Mouse (Mus musculus): ENCODE data around the gene Itpkc. TPM values are rescaled to one million over a fixed set of nuclear protein-coding genes. Genes with fewer than 3 reads are reported as not detected.
A peak's percentile ranks its signal among the peaks of the same experiment; 100 is the strongest.

Gene Itpkc
- 4.4 and 5.3 TPM in 2 replicates for polyA plus RNA-seq (2016; fragmentation: Nextera tagmentation; extraction: Ambion mirVana)

DNA sequence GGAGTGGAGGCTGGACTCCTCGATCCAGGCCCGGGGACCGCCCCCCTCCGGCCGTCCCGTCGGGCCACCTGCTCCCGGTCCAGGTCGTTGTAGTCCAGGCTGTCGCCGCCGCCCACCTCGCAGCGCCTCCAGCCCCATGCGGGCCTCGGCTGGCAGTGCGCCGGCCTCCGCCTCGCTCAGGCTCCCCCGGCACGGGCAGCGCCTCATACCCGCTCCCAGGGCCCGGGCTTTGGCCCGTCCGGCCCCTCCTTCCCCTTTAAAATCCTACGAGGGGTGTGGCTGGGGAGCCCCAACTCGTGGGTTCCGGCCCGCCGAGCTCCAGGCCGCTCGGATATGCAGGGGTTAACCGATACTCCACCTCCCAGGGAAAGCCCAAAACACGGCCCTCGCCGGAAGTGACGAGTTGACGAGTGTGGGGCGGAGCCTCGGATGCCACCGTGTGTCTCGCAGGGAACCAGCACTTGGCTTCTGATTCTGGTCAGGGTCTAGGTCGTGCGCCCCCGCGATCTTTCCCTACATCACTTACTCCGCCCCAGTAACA, at the start of gene Itpkc:
Gene Itpkc (minus strand): TSS at position 381 of the 541 bp plus-strand sequence.
- WGBS, result under 1% methylated on average over 43 of the region's 49 CpGs
- peaks cover 69% of the 10 kb centered on the region for H3K4me1 ChIP-seq

DNA sequence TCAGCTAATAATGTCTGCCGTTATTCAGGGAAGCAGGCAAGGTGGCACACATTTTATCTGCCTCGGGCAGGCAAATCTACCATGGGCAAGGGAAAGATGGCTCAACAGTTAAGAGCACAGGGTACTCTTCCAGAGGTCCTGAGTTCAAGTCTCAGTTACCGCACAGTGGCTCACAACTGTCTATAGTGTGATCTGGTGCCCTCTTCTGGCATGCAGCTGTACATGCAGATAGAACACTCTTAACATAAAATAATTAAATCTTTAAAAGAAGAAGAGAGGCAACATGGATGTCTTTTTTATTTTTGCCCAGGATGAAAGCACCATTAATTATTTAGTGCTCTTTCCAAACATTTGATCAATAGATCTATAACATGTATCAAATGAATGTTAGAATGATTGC, 48.7 kb upstream of the Itpkc start:
- H3K27me3 ChIP-seq (ENCODE audit: poor library complexity, severe bottlenecking), result no peaks in the 10 kb centered on the region
- 94% methylated on average over 3 of the region's 3 CpGs for WGBS
- DNase-seq (ENCODE audit: extremely low spot score, low spot score), result no peak
- H3K4me3 ChIP-seq, result no peak overlapping the region
- H3K27ac ChIP-seq, result no peak overlapping the region
- H3K4me1 ChIP-seq, result peaks cover 6% of the 10 kb centered on the region; the same call in 1 of the 2 replicates
- peaks cover 91% of the 10 kb centered on the region for H3K36me3 ChIP-seq (replicated peaks)
- H3K9me3 ChIP-seq, result no peaks in the 10 kb centered on the region

More for the DNA sequence above, at the start of gene Itpkc:
- H3K9me3 ChIP-seq, result no peaks in the 10 kb centered on the region
- H3K27ac ChIP-seq, result peak within 1 kb of the TSS; percentile 94
- peaks cover 3% of the 10 kb centered on the region for H3K36me3 ChIP-seq (replicated peaks)
- no peaks in the 10 kb centered on the region for H3K27me3 ChIP-seq (ENCODE audit: poor library complexity, severe bottlenecking)
- H3K4me3 ChIP-seq, result peak within 1 kb of the TSS; percentile 89
- peak; percentile 97 for DNase-seq (ENCODE audit: extremely low spot score, low spot score)

DNA sequence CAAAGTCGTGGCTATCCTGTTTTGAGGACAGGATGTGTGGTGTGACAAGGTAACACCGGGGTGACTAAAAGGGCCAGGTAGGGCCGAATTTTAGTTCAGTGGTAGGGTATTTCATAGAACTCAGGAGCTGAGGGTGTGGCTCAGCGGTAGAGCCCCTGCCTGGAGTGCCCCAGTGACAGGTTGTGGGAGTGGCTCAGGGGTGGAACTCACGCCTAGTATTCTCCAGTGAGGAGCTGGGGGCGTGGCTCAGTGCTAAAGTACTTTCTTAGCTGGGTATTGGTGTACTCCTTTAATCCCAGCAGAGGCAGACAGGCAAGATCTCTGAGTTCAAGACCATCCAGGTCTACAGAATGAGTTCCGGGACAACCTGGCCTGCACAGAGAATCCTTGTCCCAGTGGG, 47.6 kb upstream of the Itpkc start:
- no peaks in the 10 kb centered on the region for H3K27me3 ChIP-seq (ENCODE audit: poor library complexity, severe bottlenecking)
- H3K4me1 ChIP-seq, result 0 out of 2 replicates have a peak, but pooled peaks cover 3% of the 10 kb centered on the region
- no peak overlapping the region for H3K27ac ChIP-seq
- peaks cover 4% of the 10 kb centered on the region; the same call in 1 of the 2 replicates for H3K9me3 ChIP-seq
- 70% methylated on average over 7 of the region's 7 CpGs for WGBS
- no peak overlapping the region for H3K4me3 ChIP-seq
- DNase-seq (ENCODE audit: extremely low spot score, low spot score), result no peak
- H3K36me3 ChIP-seq (replicated peaks), result peaks cover 92% of the 10 kb centered on the region

- peaks cover 5% of the 10 kb centered on the region; the same call in 1 of the 2 replicates for H3K9me3 ChIP-seq
- peaks cover 93% of the 10 kb centered on the region for H3K36me3 ChIP-seq (replicated peaks)
- 91% methylated on average over 4 of the region's 4 CpGs for WGBS
- 0 out of 2 replicates have a peak, but pooled peaks cover 3% of the 10 kb centered on the region for H3K4me1 ChIP-seq
- no peak for DNase-seq (ENCODE audit: extremely low spot score, low spot score)
- H3K27me3 ChIP-seq (ENCODE audit: poor library complexity, severe bottlenecking), result no peaks in the 10 kb centered on the region
- H3K4me3 ChIP-seq, result no peak overlapping the region
- H3K27ac ChIP-seq, result no peak overlapping the region
These were observed 46.5 kb upstream of the Itpkc start for GRCm38 (mm10) chr7:27274916-27275315.

GRCm38 (mm10) chr7:27273739-27274351, 45.4 kb upstream of the Itpkc start:
- Histone ChIP-seq H3K9me3 (peaks cover 7% of the 10 kb centered on the region; the same call in 1 of the 2 replicates), H3K27ac (peak overlapping the region; percentile 68; the same call in 1 of the 2 replicates), H3K4me3 (peak overlapping the region; percentile 31), H3K27me3 (ENCODE audit: poor library complexity, severe bottlenecking) (no peaks in the 10 kb centered on the region), H3K4me1 (0 out of 2 replicates have a peak, but pooled peaks cover 3% of the 10 kb centered on the region), H3K36me3 (replicated peaks) (peaks cover 95% of the 10 kb centered on the region)
- peak; percentile 48 for DNase-seq (ENCODE audit: extremely low spot score, low spot score)
- 55% methylated on average over 32 of the region's 32 CpGs for whole genome bisulfite sequencing

- peaks cover 95% of the 10 kb centered on the region for H3K36me3 ChIP-seq (replicated peaks)
- peaks cover 7% of the 10 kb centered on the region; the same call in 1 of the 2 replicates for H3K9me3 ChIP-seq
- no peak overlapping the region for H3K4me3 ChIP-seq
- no peak overlapping the region for H3K27ac ChIP-seq
- DNase-seq (ENCODE audit: extremely low spot score, low spot score), result no peak
- WGBS, result 87% methylated on average over 8 of the region's 8 CpGs
- H3K27me3 ChIP-seq (ENCODE audit: poor library complexity, severe bottlenecking), result no peaks in the 10 kb centered on the region
- H3K4me1 ChIP-seq, result 0 out of 2 replicates have a peak, but pooled peaks cover 3% of the 10 kb centered on the region
These were observed 43.0 kb upstream of the Itpkc start for GRCm38 (mm10) chr7:27271423-27271822.

- H3K36me3 ChIP-seq (replicated peaks), result peaks cover 98% of the 10 kb centered on the region
- H3K9me3 ChIP-seq, result peaks cover 6% of the 10 kb centered on the region; the same call in 1 of the 2 replicates
- H3K27ac ChIP-seq, result no peak overlapping the region
- peaks cover 6% of the 10 kb centered on the region for H3K4me1 ChIP-seq
- H3K27me3 ChIP-seq (ENCODE audit: poor library complexity, severe bottlenecking), result no peaks in the 10 kb centered on the region
- H3K4me3 ChIP-seq, result no peak overlapping the region
- no peak for DNase-seq (ENCODE audit: extremely low spot score, low spot score)
- 77% methylated on average over 20 of the region's 20 CpGs for WGBS
These were observed 38.2 kb upstream of the Itpkc start for GRCm38 (mm10) chr7:27266515-27267128.

- no peak for DNase-seq (ENCODE audit: extremely low spot score, low spot score)
- peaks cover 80% of the 10 kb centered on the region for H3K36me3 ChIP-seq (replicated peaks)
- H3K9me3 ChIP-seq, result 0 out of 2 replicates have a peak, but pooled peaks cover 1% of the 10 kb centered on the region
- 92% methylated on average over 12 of the region's 12 CpGs for WGBS
- H3K27me3 ChIP-seq (ENCODE audit: poor library complexity, severe bottlenecking), result no peaks in the 10 kb centered on the region
- H3K4me3 ChIP-seq, result no peak overlapping the region
- no peak overlapping the region for H3K27ac ChIP-seq
- H3K4me1 ChIP-seq, result peaks cover 24% of the 10 kb centered on the region
These were observed 36.3 kb upstream of the Itpkc start for GRCm38 (mm10) chr7:27264761-27265160.

DNA sequence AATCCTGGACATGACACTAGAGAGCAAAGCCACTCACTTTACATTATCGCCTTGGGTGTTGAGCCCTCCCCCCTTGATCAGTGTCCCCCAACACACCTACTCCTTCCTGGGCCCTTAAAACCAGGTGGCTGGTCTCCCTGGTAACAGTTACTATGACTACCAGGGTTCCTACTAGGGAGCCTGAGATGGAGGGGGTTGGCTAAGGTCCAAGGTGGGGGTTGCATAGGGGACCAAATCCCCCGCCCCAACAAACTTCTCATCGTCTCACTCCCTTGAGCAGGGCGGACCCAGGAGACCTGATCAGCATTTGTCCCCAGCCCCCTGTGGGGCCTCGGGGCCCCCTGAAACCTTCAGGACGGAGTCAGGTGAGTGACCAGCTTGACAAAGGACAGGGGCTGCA, 33.4 kb upstream of the Itpkc start:
- WGBS, result 93% methylated on average over 6 of the region's 6 CpGs
- Histone ChIP-seq H3K27ac (no peak overlapping the region), H3K27me3 (ENCODE audit: poor library complexity, severe bottlenecking) (peaks cover 8% of the 10 kb centered on the region; the same call in 1 of the 2 replicates), H3K36me3 (replicated peaks) (peaks cover 51% of the 10 kb centered on the region), H3K4me3 (no peak overlapping the region), H3K9me3 (no peaks in the 10 kb centered on the region), H3K4me1 (peaks cover 52% of the 10 kb centered on the region)
- DNase-seq (ENCODE audit: extremely low spot score, low spot score), result no peak

DNA sequence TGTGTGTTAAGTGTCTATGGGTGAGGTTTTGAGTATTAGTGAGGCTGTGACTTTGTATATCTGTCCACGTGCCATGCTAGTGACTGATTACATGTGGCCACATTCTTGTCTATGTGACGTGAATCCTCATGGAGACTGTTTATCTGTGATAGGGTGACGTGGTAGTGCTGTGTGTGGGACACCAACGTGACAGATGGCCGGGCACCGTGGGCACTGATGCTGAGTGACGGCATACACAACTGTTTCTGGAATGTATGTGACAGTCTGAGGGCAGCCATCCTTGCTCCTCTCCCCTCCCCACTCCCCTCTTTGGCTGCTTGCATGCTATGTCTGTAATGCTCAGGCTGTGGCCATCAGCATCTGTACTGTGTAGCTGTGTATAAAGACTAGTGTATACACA, 32.4 kb upstream of the Itpkc start:
- Histone ChIP-seq H3K36me3 (replicated peaks) (peaks cover 41% of the 10 kb centered on the region), H3K9me3 (no peaks in the 10 kb centered on the region), H3K27ac (no peak overlapping the region), H3K4me3 (peak overlapping the region; percentile 92; the same call in 1 of the 2 replicates), H3K4me1 (peaks cover 62% of the 10 kb centered on the region), H3K27me3 (ENCODE audit: poor library complexity, severe bottlenecking) (peaks cover 13% of the 10 kb centered on the region; the same call in 1 of the 2 replicates)
- no peak for DNase-seq (ENCODE audit: extremely low spot score, low spot score)
- 90% methylated on average over 7 of the region's 7 CpGs for WGBS

DNA sequence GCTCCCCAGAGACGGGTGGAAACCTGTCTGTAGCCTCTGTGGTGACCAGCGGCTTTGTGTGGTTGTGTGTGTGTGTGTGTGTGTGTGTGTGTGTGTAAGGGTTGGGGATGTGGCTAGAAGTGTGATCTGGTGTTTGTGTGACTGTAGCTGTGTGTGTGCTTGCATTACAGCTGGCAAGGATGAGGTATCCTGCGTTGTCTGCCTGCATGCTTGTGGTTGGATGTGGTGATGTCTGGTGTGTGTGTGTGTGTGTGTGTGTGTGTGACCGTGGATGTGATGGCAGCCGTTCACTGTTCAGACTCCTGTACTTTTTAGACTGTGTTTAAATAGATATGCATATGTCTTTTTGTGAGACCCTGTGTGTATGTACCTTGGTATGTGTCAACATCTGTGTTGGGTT, 31.3 kb upstream of the Itpkc start:
- H3K4me1 ChIP-seq, result peaks cover 65% of the 10 kb centered on the region
- whole genome bisulfite sequencing, result 47% methylated on average over 5 of the region's 5 CpGs
- H3K9me3 ChIP-seq, result no peaks in the 10 kb centered on the region
- H3K27ac ChIP-seq, result peak overlapping the region; percentile 94
- H3K36me3 ChIP-seq (replicated peaks), result peaks cover 30% of the 10 kb centered on the region
- H3K4me3 ChIP-seq, result peak overlapping the region; percentile 92
- peak; percentile 32 for DNase-seq (ENCODE audit: extremely low spot score, low spot score)
- peaks cover 13% of the 10 kb centered on the region; the same call in 1 of the 2 replicates for H3K27me3 ChIP-seq (ENCODE audit: poor library complexity, severe bottlenecking)

GRCm38 (mm10) chr7:27259271-27259721, 30.8 kb upstream of the Itpkc start:
- Histone ChIP-seq H3K4me1 (peaks cover 65% of the 10 kb centered on the region), H3K27ac (peak overlapping the region; percentile 94), H3K4me3 (peak overlapping the region; percentile 92), H3K36me3 (replicated peaks) (peaks cover 27% of the 10 kb centered on the region), H3K27me3 (ENCODE audit: poor library complexity, severe bottlenecking) (peaks cover 13% of the 10 kb centered on the region; the same call in 1 of the 2 replicates), H3K9me3 (no peaks in the 10 kb centered on the region)
- peak; percentile 49 for DNase-seq (ENCODE audit: extremely low spot score, low spot score)
- 2% methylated on average over 9 of the region's 9 CpGs for WGBS
